Mouse (Mus musculus) forebrain, postnatal 0 days (tissue): ENCODE results near the gene Sema4c. TPM values are rescaled to one million over a fixed set of nuclear protein-coding genes. Genes with fewer than 3 reads are reported as not detected.

ENCODE experiments used
- ATAC-seq: fragments of 200-750 bp; cut with Nextera tagmentation; 2 replicates; pipeline ENCODE4 v1.8.0; 2017; ENCODE audit warnings: mild to moderate bottlenecking, moderate library complexity
- DNase-seq: peaks from one replicate; pipeline ENCODE4 v3.0.0-alpha.2; 2015
- H3K27ac ChIP-seq: fragments of 300-500 bp; sonication (generic); 2 replicates; pipeline ENCODE4 v1.5.1; 2014; ENCODE audit warnings: low read depth, mild to moderate bottlenecking, antibody characterized with exemption, low read length, moderate library complexity, mixed read lengths
- H3K27me3 ChIP-seq: fragments of 300-500 bp; sonication (generic); 2 replicates; pipeline ENCODE4 v1.6.1; 2014; ENCODE audit warnings: mild to moderate bottlenecking, low read length, mixed read lengths; ENCODE audit not compliant: insufficient read depth
- H3K36me3 ChIP-seq: fragments of 300-500 bp; sonication (generic); 2 replicates; pipeline ENCODE4 v1.6.1; 2014; ENCODE audit warnings: mild to moderate bottlenecking, moderate library complexity; ENCODE audit not compliant: insufficient read depth
- H3K4me1 ChIP-seq: fragments of 300-500 bp; sonication (generic); 2 replicates; pipeline ENCODE4 v1.6.1; 2014; ENCODE audit warnings: antibody characterized with exemption; ENCODE audit not compliant: insufficient read depth
- H3K4me2 ChIP-seq: fragments of 300-500 bp; sonication (generic); 2 replicates; pipeline ENCODE4 v1.6.1; 2014; ENCODE audit warnings: low read depth, mild to moderate bottlenecking, moderate library complexity
- H3K4me3 ChIP-seq: fragments of 300-500 bp; sonication (generic); 2 replicates; pipeline ENCODE4 v1.5.1; 2014; ENCODE audit warnings: low read depth, low read length, mixed read lengths
- H3K9ac ChIP-seq: fragments of 300-500 bp; sonication (generic); 2 replicates; pipeline ENCODE4 v1.6.1; 2014; ENCODE audit warnings: mild to moderate bottlenecking
- H3K9me3 ChIP-seq: fragments of 300-500 bp; sonication (generic); 2 replicates; pipeline ENCODE4 v1.6.1; 2016; ENCODE audit warnings: low read length
- CTCF ChIP-seq: sonication (generic); IDR thresholded peaks from 2 replicates; pipeline ENCODE4 v1.5.1; 2016; ENCODE audit warnings: antibody characterized with exemption, control low read depth, low read depth
- WGBS: fragments of 180-500 bp; shearing (Covaris S2); extraction: QIAGEN DNeasy Blood & Tissue Kit; methylation state at CpG from one replicate; pipeline ENCODE4 v1.1.7; 2014; 5-methylcytosine and 5-hydroxymethylcytosine counted together
- polyA plus RNA-seq: library from polyadenylated mRNA; unstranded; fragments of >200 nt; fragmentation: Nextera tagmentation; extraction: Ambion mirVana; gene quantifications from 2 replicates; pipeline ENCODE4 v1.2.1, GENCODE M21; 2015
- total RNA-seq: library from RNA; depleted of rRNA; stranded (reverse); fragments of >200 nt; gene quantifications from 2 replicates; pipeline ENCODE4 v1.2.3, GENCODE M21; 2014

Gene Sema4c
- total and polyA plus RNA-seq, 2 experiments from 2014 or later, result 24.1 to 39.1 TPM

DNA sequence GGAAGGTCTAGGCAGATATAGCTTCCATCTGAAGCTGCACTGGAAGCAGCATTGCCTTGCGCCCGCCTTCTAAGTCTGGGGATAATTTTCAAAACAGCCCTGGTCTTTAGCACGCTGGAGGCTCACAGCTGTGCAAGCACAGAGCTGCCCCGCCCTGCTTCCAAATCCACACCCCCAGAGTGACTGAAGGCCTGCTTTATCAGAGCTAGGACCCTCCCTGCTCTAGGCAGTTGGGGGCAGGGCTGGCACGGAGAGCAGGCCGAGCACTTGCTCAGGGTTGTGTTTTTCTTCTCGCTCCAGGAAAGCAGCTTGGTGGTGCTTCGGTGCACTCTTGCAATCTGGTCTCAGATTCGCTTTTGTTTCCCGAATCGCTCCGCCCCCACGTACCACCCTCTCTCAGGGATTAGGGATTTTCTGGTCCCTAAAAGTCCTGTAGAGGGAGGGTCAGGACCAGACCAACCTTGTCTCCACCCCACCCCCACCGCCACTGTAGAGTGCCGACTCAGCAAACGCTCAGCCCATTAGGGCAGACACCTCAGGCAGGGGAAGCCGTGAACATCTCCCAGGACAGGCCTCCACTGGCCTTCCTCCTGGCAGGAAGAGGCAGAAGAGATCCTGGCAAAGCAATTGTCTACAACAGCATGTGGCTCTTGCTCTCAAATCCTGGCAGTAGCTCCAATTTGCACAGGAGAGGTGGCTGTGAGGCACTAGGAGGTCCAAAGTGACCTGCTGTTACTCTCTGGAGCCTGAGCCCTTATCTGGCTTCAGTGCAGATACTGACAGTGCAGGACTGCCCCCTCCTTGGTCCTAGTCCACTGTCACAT is 22.4 kb upstream of the Sema4c start:
- Histone ChIP-seq H3K27me3 (no peaks in the 10 kb centered on the region), H3K4me1 (peaks cover 16% of the 10 kb centered on the region), H3K9ac (peak overlapping the region; percentile 37; the same call in 1 of the 2 replicates), H3K27ac (peak overlapping the region; percentile 90), H3K9me3 (no peaks in the 10 kb centered on the region), H3K4me2 (peak overlapping the region; percentile 35), H3K36me3 (no peaks in the 10 kb centered on the region), H3K4me3 (no peak overlapping the region)
- ATAC-seq, result peak; percentile 94
- peak; percentile 79 for DNase-seq
- no peak; the same call in 1 of the 2 replicates for TF ChIP-seq CTCF
- WGBS, result 5% methylated on average over 17 of the region's 17 CpGs

DNA sequence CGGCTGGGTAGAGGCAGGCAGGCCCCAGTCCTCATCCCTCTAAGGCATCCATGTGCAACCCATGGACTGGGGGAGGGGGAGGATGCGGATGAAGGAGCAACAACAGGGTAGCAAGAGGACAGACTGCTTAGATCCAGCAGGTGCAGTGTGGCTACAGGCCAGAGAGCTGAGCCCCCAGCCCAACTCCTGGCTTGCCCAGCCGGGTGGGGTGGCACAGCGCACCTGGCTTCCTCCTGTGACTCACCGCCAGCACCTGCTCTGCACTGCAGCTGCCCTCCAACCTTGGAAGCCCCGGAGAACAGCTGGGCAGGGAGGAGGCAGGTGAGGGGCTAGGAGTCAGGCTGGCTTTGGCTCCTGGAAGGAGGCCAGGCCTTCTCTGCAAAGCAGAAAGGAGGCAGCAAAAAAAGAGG is 21.8 kb upstream of the Sema4c start:
- peak; percentile 53; the same call in 1 of the 2 replicates for ATAC-seq
- no peak for DNase-seq

DNA sequence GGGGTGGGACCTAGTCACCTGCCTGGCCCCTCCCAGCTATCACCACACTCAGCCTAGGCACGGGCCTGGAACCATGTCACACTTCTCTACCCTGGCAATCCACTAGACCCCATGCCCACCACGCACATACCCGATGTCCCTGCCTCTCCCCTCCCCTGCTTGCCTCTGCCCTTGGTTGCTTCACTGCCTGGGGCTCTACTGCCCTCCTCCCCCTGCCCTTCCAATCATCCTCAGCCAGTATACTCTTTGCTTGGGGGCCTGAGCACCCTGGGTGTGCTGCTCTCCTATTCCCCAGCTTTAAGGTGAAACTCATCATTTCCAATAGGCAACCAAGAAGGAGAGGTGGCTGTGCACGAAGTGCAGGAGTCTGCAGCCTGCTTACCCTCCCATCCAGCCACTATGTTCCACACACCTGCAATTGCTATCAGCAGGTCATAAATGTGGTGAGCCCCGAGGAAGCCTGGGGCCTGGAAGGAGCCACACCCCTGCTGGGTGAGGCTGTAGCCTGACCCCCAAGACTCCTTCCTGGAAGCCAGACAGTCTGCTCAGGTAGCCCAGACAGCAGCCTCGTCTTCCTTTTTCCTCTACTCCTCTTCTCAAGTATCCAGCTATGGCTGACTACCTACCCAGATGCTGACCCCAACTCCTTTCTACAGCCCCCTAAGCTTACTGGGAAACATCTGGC is 19.0 kb upstream of the Sema4c start:
- no peaks in the 10 kb centered on the region for H3K9me3 ChIP-seq
- WGBS, result 74% methylated on average over 6 of the region's 6 CpGs
- H3K27me3 ChIP-seq, result no peaks in the 10 kb centered on the region
- H3K36me3 ChIP-seq, result no peaks in the 10 kb centered on the region
- peaks cover 16% of the 10 kb centered on the region for H3K4me1 ChIP-seq
- no peak overlapping the region for H3K4me2 ChIP-seq
- no peak overlapping the region for H3K4me3 ChIP-seq
- no peak for TF ChIP-seq CTCF
- ATAC-seq (no peak), DNase-seq (no peak)
- H3K9ac ChIP-seq, result no peak overlapping the region
- no peak overlapping the region for H3K27ac ChIP-seq

More for the DNA sequence above, 21.8 kb upstream of the Sema4c start:
- Histone ChIP-seq H3K9me3 (no peaks in the 10 kb centered on the region), H3K9ac (peak overlapping the region; percentile 37; the same call in 1 of the 2 replicates), H3K4me1 (peaks cover 16% of the 10 kb centered on the region), H3K27me3 (no peaks in the 10 kb centered on the region), H3K4me2 (peak overlapping the region; percentile 35), H3K4me3 (no peak overlapping the region), H3K36me3 (no peaks in the 10 kb centered on the region), H3K27ac (peak overlapping the region; percentile 90)
- no peak for TF ChIP-seq CTCF
- WGBS, result 18% methylated on average over 6 of the region's 6 CpGs

DNA sequence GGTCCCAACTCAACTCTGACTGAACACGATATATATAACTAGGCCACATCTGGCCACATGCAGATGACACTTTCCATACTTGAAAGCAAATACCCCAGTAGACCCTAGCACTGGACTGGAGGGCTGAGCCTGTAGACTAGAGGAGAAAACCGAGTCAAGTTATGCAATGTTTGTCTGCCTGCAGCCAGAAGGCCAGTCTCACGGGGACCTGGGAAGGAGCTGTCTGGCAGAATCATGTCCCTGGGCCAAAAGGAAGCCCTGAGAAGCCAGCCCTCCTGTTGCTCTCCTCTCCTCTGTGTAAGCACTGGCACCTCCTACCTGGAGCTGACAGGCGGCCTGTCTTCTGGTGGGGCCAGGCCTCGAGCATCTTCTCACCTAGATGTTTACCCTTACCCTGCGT is 17.2 kb upstream of the Sema4c start:
- no peak overlapping the region for H3K4me3 ChIP-seq
- H3K36me3 ChIP-seq, result no peaks in the 10 kb centered on the region
- no peak overlapping the region for H3K9ac ChIP-seq
- no peak for DNase-seq
- no peak overlapping the region for H3K4me2 ChIP-seq
- ATAC-seq, result no peak
- 63% methylated on average over 6 of the region's 6 CpGs for WGBS
- H3K27me3 ChIP-seq, result no peaks in the 10 kb centered on the region
- no peak overlapping the region for H3K27ac ChIP-seq
- peaks cover 7% of the 10 kb centered on the region for H3K4me1 ChIP-seq
- no peak for TF ChIP-seq CTCF
- no peaks in the 10 kb centered on the region for H3K9me3 ChIP-seq

DNA sequence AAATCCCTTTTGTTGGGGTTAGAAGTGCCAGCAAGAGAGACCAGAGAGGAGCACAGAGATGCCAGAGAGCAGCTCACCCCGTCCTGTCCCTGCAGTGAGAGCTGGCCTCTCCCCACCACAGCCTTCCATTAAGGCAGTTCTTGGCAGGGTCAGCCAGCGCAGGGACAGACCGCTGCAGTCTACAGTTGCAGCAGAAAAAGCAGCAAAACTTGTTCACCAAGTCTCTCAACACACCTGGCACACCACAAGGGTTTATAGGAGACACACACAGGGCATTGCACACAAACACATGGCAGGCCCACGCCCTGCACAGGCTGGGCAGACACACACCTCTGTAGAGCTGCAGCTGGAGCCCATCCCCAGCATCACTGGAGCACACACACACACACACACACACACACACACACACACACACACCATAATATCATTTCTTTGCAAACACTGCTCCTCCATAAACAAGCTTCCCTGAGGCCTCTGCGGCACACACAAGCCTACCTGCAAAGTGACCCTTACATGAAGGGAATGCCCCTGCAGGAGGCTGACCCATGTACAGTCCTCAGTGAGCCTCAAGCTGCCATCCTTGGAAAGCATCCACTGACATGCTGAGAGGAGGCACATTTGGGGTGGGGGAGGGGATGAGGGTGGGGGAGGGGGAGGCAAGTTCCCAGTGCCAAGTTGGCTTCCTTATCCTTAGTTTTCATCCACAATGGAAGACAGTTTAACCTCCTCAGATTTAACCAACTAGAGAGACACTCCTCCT is 16.2 kb upstream of the Sema4c start:
- no peak for DNase-seq
- no peaks in the 10 kb centered on the region for H3K36me3 ChIP-seq
- no peak overlapping the region for H3K4me2 ChIP-seq
- H3K9ac ChIP-seq, result no peak overlapping the region
- H3K27ac ChIP-seq, result no peak overlapping the region
- H3K4me1 ChIP-seq, result no peaks in the 10 kb centered on the region
- no peak for TF ChIP-seq CTCF
- 79% methylated on average over 5 of the region's 5 CpGs for WGBS
- H3K9me3 ChIP-seq, result no peaks in the 10 kb centered on the region
- no peaks in the 10 kb centered on the region for H3K27me3 ChIP-seq
- no peak for ATAC-seq
- H3K4me3 ChIP-seq, result no peak overlapping the region

DNA sequence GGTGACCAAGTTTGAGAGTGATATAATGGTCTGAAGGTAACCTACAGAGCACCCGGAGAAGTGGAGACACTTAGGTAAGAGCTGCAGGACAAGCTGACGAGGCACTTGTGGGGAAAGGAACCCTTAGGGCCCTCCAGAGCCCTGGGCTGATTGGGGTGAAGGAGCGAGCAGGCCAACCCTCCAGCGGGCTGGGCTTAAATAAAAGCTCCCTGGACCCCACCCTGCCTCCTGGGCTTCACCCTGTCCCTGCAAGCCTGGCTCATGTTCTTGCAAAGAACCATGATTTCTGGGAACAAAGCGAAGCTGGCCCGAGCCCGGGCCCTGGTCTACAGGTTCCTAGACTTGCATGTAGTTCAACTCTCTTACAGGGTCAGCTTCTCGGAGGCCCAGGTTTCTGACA is 15.4 kb upstream of the Sema4c start:
- Histone ChIP-seq H3K4me2 (no peak overlapping the region), H3K36me3 (no peaks in the 10 kb centered on the region), H3K9ac (no peak overlapping the region), H3K9me3 (no peaks in the 10 kb centered on the region), H3K4me1 (no peaks in the 10 kb centered on the region), H3K4me3 (no peak overlapping the region), H3K27me3 (no peaks in the 10 kb centered on the region), H3K27ac (no peak overlapping the region)
- ATAC-seq (no peak), DNase-seq (no peak)
- WGBS, result 85% methylated on average over 8 of the region's 8 CpGs
- TF ChIP-seq CTCF, result no peak

DNA sequence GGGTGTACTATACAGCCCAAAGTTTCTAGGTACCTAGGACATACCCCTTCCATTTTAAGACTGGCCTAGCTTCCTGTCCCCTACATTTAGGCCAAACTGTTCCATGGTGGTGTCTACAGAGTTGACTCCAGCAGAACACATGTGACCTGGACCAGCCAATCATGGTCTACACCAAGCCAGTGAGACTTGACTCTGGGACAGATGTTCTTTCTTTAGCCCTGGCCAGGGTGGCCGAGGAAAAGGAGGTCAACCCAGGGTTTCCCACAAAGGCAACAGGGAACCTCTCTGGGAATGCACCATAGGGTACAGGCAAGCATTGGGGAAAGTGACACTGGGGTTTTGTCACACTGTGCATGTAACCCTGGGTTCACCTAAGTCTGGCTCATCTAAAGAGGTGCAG is 14.6 kb upstream of the Sema4c start:
- Histone ChIP-seq H3K4me3 (no peak overlapping the region), H3K4me2 (no peak overlapping the region), H3K9me3 (no peaks in the 10 kb centered on the region), H3K27me3 (no peaks in the 10 kb centered on the region), H3K36me3 (no peaks in the 10 kb centered on the region), H3K4me1 (no peaks in the 10 kb centered on the region), H3K9ac (no peak overlapping the region), H3K27ac (no peak overlapping the region)
- 88% methylated on average over 1 of the region's 1 CpGs for WGBS
- DNase-seq (no peak), ATAC-seq (no peak)
- TF ChIP-seq CTCF, result no peak
